Mouse (Mus musculus) megakaryocyte, adult 5-6 weeks (primary cell): ENCODE measurements at regions not wholly inside any gene's neighbourhood (a gene's known extent, or its start where the extent isn't known, plus 50 kb on each side); places are given as distances from the start of the nearest gene placed in this dataset.

Experiments
- ATAC-seq: 2 replicates; pipeline ENCODE4 v1.8.0; 2016; ENCODE audit warnings: mild to moderate bottlenecking, inconsistent platforms; ENCODE audit not compliant: poor library complexity, severe bottlenecking

DNA sequence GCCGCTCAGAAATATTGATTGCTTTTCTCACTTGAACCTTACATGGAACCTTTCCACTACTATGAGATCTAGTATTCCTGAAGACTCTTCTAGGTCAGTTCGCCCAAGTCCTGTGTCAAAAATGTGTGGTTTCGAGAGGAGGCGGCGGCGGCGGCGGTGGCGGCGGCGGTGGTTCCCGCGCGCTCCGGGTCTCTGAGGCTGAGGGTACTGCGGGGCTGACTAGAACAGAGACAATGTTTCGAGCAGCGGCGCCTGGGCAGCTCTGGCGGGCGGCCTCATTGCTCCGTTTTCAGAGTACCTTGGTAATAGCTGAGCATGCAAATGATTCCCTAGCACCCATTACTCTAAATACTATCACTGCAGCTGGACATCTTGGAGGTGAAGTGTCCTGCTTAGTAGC is 957.0 kb upstream of the Gm597 start:
- peak; percentile 56; the same call in 1 of the 2 replicates for ATAC-seq

DNA sequence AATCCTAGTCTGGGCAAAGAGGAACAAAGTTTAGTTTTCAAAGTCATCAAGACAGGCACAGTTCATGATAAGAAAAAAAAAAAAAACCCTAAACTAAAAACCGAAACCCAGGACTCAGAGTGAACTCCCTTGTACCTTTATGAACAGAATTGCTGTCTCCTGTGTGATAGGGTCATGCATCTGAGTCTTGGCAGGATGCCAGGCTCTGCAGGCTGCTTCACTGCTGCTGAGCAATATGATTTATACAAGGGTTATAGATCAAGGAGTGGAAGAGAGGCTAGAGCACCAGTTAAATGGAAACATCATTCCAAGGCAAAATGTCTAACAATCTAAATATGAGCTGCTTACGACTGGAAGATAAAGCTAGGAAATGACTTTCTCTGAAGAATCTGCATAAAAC is 951.9 kb upstream of the Gm597 start:
- no peak for ATAC-seq
